Mouse (Mus musculus): Measurements from ENCODE around the gene Adamtsl2.

The Adamtsl2 gene

GRCm38 (mm10) chr2:27119766-27120165 is 40.6 kb downstream of the Adamtsl2 start:
- DNase-seq (ENCODE audit: low spot score) = no peak

- no peak for DNase-seq (ENCODE audit: low spot score)
Observed at GRCm38 (mm10) chr2:27120241-27120641, 41.1 kb downstream of the Adamtsl2 start.

GRCm38 (mm10) chr2:27121626-27122355 is 42.6 kb downstream of the Adamtsl2 start:
- DNase-seq (ENCODE audit: low spot score) = peak; percentile 47

GRCm38 (mm10) chr2:27122578-27122977 is 43.4 kb downstream of the Adamtsl2 start:
- DNase-seq (ENCODE audit: low spot score) = no peak

GRCm38 (mm10) chr2:27123121-27123520 is 43.9 kb downstream of the Adamtsl2 start:
- DNase-seq (ENCODE audit: low spot score) = no peak

GRCm38 (mm10) chr2:27125979-27126378 is 46.8 kb downstream of the Adamtsl2 start:
- peak; percentile 31 for DNase-seq (ENCODE audit: low spot score)

- no peak for DNase-seq (ENCODE audit: low spot score)
Observed at GRCm38 (mm10) chr2:27126496-27126895, 47.3 kb downstream of the Adamtsl2 start.

- no peak for DNase-seq (ENCODE audit: low spot score)
Observed at GRCm38 (mm10) chr2:27128990-27129389, 49.8 kb downstream of the Adamtsl2 start.

GRCm38 (mm10) chr2:27135935-27136334 is 56.8 kb downstream of the Adamtsl2 start:
- no peak for DNase-seq (ENCODE audit: low spot score)

- DNase-seq (ENCODE audit: low spot score) = no peak
Observed at GRCm38 (mm10) chr2:27136336-27136735, 57.2 kb downstream of the Adamtsl2 start.

- no peak for DNase-seq (ENCODE audit: low spot score)
Observed at GRCm38 (mm10) chr2:27136789-27137188, 57.6 kb downstream of the Adamtsl2 start.

GRCm38 (mm10) chr2:27138356-27138755 is 59.2 kb downstream of the Adamtsl2 start:
- DNase-seq (ENCODE audit: low spot score) = no peak

GRCm38 (mm10) chr2:27141950-27142693 is 62.9 kb downstream of the Adamtsl2 start, which contains the start of gene Fam163b:
TSS of gene Fam163b (minus strand) at chr2:27142491.
- DNase-seq (ENCODE audit: low spot score) = peak; percentile 17

GRCm38 (mm10) chr2:27144957-27145356 is 65.8 kb downstream of the Adamtsl2 start:
- DNase-seq (ENCODE audit: low spot score) = no peak

GRCm38 (mm10) chr2:27146840-27147239 is 67.7 kb downstream of the Adamtsl2 start:
- no peak for DNase-seq (ENCODE audit: low spot score)

GRCm38 (mm10) chr2:27149457-27149856 is 70.3 kb downstream of the Adamtsl2 start:
- DNase-seq (ENCODE audit: low spot score) = no peak

- no peak for DNase-seq (ENCODE audit: low spot score)
Observed at GRCm38 (mm10) chr2:27154466-27155185, 75.4 kb downstream of the Adamtsl2 start.

GRCm38 (mm10) chr2:27156596-27156995 is 77.4 kb downstream of the Adamtsl2 start:
- DNase-seq (ENCODE audit: low spot score) = no peak
